Mouse (Mus musculus): Measurements from ENCODE around the gene Erich3.

- no peak for TF ChIP-seq CTCF (IDR thresholded peaks at IDR 0.05; ENCODE audit: low read depth)
- no peak for TF ChIP-seq EP300 (IDR thresholded peaks at IDR 0.05; ENCODE audit: low read depth)
Measured at GRCm38 (mm10) chr3:154651192-154651821, 12.4 kb upstream of the Erich3 start.

All from heart, postnatal 0 days (tissue).